Mouse (Mus musculus) thymus, postnatal 25 days (tissue): ENCODE results near the gene Ccr7.

Experiments
- DNase-seq: peaks from one replicate; pipeline ENCODE4 v3.0.0; 2022

Gene Ccr7

DNA sequence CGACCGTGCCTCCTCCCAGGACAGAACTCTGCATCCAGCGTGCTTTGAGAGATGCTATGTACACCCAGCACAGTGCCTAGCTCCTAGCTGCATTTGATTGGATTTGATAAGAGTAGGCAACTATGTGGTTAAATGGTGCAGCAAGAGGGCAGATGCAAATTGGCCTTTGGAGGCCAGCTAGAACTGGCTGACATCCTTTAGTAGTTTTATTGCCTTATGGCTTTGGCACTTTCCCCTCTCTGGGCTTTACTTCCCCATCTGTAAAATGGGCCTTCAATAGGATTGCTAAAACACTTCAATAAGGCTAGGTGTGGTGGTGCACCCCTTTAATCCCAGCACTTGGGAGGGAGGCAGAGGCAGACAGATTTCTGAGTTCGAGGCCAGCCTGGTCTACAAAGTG lies 17.9 kb downstream of the Ccr7 start:
- DNase-seq, result no peak

DNA sequence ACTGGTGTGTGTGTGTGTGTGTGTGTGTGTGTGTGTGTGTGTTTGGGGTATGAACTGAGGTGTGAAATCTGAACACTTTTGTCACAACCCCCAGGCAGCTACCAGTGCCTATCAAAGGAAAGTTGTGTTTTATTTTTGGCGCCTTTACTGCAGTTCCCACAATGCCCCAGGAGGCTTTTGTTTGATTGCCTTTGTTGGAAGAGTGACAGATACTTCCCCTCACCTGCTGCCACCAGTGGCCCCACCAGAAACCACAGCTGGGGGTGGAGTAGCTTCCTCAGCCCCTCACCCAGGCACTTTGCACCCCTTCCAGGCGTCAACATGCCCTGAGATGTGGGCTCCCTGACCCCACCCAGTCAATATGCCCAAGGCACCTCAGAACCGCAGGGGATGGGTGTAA lies 18.5 kb downstream of the Ccr7 start:
- peak; percentile 90 for DNase-seq

GRCm38 (mm10) chr11:99135047-99135440 lies 19.8 kb downstream of the Ccr7 start:
- peak; percentile 36 for DNase-seq

GRCm38 (mm10) chr11:99134266-99135046 lies 20.4 kb downstream of the Ccr7 start:
- DNase-seq, result peak; percentile 14

DNA sequence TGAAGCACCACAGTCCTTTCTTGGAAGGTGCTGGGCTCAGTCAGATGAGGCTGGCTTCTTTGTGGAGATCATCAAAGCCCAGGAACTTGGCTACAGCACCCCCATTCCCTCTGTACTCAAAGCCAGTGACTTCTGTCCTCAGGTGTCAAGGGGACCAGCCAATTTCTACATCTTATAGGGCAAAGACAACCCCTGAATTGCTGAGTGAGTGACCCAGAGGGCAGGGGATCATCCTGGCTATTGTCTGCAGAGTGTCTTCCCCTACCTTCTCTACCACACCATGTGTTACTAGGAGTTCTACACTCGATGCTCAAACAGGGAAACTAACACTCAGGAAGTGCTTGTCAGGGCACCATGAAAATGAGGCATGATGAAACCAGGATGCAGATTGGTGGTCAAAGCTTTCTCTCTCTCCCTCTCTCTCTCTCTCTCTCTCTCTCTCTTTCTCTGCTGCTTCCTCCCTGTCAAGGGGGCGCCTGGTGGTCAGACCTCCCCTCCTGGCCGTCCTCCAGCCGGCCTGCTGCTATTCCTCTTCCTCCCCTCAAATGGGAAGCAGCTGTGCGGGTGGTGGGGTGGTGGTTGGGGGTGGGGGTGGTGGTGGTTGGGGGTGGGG lies 21.5 kb downstream of the Ccr7 start:
- DNase-seq, result no peak

DNA sequence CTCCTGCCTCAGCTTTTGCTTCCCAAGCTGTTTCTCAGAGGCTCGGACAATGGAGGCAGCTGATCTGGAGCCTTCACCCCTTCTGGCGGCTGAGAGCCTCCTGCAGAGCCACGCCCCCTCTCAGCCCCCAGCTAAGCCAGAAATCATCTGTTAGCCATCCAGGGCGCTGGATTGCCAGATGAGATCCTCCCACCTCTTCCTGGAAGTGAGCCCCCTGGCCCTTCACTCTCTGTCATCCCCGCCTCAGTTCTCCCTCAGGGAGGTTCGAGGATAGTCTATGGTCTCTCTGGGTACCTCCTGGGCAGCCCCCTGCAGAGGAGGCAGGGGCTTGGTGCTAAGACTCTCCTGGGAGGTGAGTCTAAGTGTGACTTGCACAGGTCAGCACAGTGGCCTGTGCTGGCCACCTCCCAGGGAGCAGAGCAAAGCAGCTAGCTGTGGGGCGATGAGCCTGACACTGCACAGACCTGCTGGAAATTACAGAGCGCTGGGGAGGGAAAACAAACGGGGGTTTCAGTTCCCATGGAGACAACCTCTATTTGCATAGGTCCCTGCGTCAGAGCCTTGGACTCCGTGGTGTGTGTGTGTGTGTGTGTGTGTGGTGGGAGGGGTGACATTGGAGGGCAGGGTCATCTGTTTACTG lies 22.7 kb downstream of the Ccr7 start:
- DNase-seq, result no peak

DNA sequence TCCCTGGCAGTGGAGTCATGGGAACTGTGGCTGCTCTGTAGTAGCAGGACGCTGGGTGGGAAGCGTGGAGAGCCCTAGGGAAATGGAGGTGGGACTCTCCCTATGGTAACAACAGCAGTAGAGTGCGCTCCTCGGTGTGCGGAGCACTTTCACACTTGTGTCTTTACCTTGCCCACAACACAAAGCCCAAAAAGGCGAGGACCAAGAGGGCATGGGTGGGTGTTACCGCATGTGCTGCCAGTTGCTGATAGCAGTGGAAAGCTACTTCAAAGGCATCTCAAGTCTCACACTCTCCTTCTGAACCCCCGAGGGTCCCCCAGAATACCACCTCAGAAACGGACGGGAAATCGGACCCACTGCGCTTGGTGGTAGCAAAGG lies 23.4 kb downstream of the Ccr7 start:
- no peak for DNase-seq

- no peak for DNase-seq
Observed at GRCm38 (mm10) chr11:99130736-99131462, 24.0 kb downstream of the Ccr7 start.

- DNase-seq, result no peak
Observed at GRCm38 (mm10) chr11:99129287-99129686, 25.6 kb downstream of the Ccr7 start.

DNA sequence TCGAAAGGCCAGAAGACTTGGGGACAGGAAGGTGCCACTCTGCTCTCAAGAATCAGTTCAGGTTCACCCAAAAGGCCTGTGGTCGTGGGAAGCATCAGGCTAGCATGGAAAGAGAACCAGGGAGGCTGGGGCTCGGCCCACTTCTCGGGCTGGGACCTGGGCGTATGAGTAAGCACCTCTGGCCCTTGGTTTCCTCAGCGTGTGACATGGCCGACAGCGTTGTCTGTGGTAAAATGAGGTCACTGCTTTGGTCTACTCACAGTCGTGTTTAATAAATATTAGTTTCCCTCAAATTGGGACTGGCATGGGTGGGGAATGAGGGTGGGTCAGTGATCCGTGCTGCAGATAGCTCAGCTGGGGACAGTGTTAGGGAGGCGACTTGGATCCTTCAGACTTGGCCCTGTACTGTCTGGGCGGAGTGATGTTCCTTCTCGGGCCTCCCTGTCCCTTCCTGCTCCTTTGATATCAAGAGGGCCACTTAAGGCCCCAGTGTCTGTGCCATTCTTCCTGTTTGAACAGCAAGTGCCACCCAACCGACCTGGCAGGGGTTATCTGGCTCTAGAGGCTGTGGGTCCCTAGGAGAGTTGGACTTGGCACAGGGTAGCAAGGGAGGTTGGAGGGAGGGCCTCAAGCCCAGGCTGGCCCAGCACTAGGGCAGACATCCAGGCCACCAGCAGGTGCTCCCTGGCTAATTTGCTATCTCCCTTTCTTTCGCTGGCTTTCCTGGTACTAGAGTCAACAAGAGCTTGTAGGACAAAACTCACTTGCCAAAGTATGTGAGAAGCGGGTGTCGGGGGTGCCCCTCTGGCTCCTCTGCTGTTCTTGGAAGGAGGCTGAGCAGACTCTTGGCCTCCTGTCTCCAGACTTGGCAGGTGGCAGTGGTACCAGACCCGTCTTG lies 26.8 kb downstream of the Ccr7 start:
- no peak for DNase-seq

GRCm38 (mm10) chr11:99126482-99127253 lies 28.2 kb downstream of the Ccr7 start:
- no peak for DNase-seq

- DNase-seq, result no peak
Observed at GRCm38 (mm10) chr11:99124635-99125029, 30.2 kb downstream of the Ccr7 start.

DNA sequence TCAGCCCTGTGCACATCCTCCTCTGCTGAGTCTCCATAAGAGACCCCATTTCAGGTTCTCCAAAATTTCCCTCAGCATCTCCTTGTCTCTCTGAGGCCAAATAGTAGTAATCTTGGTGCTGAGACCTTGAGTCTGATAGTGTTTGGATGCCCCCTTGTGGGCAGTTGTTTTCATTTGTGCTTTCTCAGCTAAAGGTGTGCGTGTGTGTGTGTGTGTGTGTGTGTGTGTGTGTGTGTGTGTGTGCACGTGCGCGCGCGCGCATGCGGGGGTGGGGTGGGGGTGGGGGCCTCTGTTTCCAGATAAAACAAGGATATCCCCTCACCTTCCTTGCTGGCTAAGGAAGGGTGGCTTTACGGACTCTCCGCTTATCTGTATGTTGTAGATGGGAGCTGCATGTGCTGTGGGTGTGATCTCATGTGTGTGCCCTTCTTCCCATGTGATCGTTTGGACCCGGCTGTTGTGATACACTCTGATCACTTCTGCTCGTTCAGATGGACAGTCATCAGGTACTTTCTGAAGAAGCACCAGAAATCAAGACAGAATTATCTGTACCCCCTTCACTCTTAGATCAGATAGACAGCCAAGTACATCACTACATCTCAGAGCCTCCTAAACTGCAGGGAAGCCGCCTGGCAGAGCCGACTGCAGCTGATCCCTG lies 30.8 kb downstream of the Ccr7 start:
- DNase-seq, result peak; percentile 76

DNA sequence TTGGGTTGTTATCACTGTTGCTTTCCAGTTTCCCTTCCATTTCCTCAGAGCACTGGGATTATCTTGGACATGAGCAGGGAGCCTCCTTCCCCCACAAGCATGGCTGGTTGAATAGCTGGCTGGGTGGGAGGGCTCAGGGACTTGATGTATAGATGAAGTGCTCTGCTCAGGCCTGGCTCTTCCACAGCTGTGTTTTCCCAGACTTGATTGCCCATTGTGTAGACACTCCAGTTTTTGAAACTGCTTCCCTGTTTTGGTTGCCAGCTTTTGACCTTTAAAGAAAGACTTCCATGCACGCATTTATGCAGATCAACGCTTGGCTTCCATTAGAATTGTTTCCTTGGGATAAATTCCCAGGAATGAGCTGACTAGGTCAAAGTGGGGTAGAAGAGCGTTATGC lies 32.2 kb downstream of the Ccr7 start:
- no peak for DNase-seq

DNA sequence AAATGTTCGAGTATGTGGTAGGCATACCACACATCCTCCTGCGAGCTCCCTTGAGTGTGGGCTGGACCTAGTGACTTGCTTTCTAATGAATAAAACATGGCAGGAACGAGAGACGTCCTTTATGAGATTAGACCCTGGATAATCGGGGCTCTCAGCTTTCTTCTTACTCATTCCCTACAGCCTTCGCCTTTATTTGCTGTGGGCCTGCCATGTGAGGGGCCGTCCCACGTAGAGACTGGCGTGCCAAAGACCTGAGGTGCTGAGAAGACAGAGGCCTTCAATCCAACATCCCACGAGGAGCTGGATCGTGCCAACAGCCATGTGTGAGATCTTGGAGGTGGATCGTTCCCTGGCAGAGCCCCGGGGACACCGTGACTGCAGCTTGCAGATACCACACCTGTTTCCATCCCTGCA lies 33.7 kb downstream of the Ccr7 start:
- no peak for DNase-seq

DNA sequence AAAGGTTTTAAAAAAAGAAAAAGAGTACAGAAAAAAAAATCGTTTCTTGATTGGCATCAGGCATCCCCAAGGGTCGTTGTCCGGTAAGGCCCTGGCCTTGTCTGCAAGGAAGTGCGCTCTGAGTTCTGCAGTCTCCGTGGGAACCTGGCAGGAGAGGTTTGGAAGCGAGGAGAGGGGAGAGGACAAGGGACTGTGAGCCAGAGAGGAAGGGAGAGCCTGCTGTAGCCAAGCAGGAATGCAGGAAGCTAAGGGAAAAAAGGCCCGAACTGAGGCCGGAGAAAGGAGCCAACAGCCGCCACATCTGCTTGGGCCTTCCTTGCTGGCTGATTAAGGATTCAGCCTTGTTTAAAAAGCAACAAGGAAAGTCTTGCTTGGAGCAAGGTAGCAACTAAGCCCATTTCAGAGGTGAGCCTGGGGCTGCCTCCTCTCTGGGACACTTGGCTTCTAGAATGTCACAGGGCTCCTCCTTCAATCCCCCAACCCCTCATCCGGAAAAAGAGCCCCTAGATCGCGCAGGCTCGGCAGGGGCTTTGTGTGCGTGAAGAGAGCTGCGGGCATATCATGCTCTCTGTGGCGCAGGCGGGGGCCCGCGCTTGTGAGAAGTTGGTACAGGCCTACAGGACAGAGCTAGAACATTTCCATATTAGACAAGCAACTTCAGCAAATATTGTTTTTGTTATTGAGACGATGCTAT lies 34.2 kb downstream of the Ccr7 start:
- DNase-seq, result no peak

GRCm38 (mm10) chr11:99118963-99119362 lies 35.9 kb downstream of the Ccr7 start:
- DNase-seq, result no peak

GRCm38 (mm10) chr11:99118420-99118819 lies 36.5 kb downstream of the Ccr7 start:
- no peak for DNase-seq

DNA sequence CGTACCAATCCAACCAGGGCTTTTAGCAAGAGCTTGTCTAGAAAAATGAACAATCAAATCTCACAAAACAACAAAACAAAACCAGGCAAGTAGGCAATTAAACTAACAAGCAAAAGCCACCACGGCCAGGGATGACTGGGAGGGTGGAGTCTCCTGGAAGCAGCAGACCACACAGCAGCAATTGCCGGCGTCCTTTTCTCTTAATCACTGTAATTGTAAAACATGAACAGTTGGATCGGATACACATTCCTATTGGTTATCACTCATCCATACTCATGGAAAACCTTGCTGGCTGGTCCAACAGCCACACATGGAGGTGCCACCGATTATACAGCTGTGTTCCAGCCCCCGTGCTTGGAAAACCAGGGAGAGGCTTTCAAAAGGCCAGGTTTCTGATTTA lies 37.0 kb downstream of the Ccr7 start:
- no peak for DNase-seq

- DNase-seq, result no peak
Observed at GRCm38 (mm10) chr11:99115940-99116339, 38.9 kb downstream of the Ccr7 start.

DNA sequence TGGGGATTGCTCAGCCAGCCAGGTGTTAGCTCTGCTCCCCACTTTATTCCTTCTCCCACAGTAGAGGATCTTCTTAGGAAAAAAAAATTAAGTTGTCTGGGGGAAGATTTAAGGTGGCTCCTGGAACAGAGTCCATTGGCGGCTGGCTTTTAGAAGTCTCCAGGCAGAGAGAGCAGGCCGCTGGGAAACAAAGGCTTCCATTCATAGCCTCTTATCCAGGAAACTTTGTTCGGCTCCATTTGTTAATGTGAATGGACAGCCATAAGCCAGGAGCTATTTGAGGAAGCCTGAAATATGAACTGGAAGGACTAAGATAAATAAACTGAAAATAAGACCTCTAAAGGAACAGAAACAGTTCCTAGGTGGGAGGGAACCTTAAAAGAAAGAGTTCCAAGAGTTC lies 41.8 kb downstream of the Ccr7 start:
- DNase-seq, result no peak
